Mouse (Mus musculus) lung, adult 18-20 months (tissue): ENCODE data around the gene Olfr1087.
"Not testable (repeated sequence)": the region's sequence is repeated elsewhere in the genome, so short reads cannot be mapped to it uniquely, and the experiment has no call there.

Experiments used
- DNase-seq, 2 experiments: peaks; one replicate each; pipeline ENCODE4 v3.0.0; 2022; ENCODE audit warnings: mixed read lengths in 2 of 2

Olfr1087 gene

GRCm38 (mm10) chr2:86698295-86698694 is at the start of gene Olfr1087:
Gene Olfr1087 (minus strand): TSS chr2:86698395.
- no peak for DNase-seq

GRCm38 (mm10) chr2:86733601-86734000 is 35.4 kb upstream of the Olfr1087 start, which contains the start of gene Olfr1089:
Gene Olfr1089 (minus strand): TSS chr2:86733701.
- DNase-seq = no peak

- DNase-seq = no peak
These were observed 18.2 kb downstream of the Olfr1087 start, which contains the start of gene Olfr1086 for GRCm38 (mm10) chr2:86679992-86680391. Gene Olfr1086 (minus strand): TSS chr2:86680092.

GRCm38 (mm10) chr2:86661919-86662318 is 36.3 kb downstream of the Olfr1087 start, which contains the start of gene Olfr1085:
Gene Olfr1085 (minus strand): TSS chr2:86662019.
- no peak for DNase-seq

GRCm38 (mm10) chr2:86639625-86640024 is 58.6 kb downstream of the Olfr1087 start, which contains the start of gene Olfr1084:
Gene Olfr1084 (minus strand): TSS chr2:86639725.
- not testable (repeated sequence) for DNase-seq
